Mouse (Mus musculus) small intestine, adult 2 months (tissue): ENCODE results near the gene Tnfrsf8. TPM values are rescaled to one million over a fixed set of nuclear protein-coding genes. Genes with fewer than 3 reads are reported as not detected.

Source experiments
- H3K27ac ChIP-seq: fragments of 200-500 bp; 2 replicates; pipeline ENCODE4 v1.5.1; 2012; ENCODE audit warnings: low read depth, low read length, control low read depth, inconsistent platforms; ENCODE audit not compliant: insufficient read depth
- H3K27me3 ChIP-seq: fragments of 200-500 bp; 2 replicates; pipeline ENCODE4 v1.6.1; 2012; ENCODE audit warnings: mild to moderate bottlenecking, moderate library complexity, low read length, inconsistent platforms; ENCODE audit not compliant: control insufficient read depth, insufficient read depth
- H3K36me3 ChIP-seq: fragments of 200-500 bp; 2 replicates; pipeline ENCODE4 v1.6.1; 2012; ENCODE audit warnings: mild to moderate bottlenecking, low read length, control low read depth, inconsistent platforms; ENCODE audit not compliant: control insufficient read depth, insufficient read depth
- H3K4me1 ChIP-seq: fragments of 200-500 bp; 2 replicates; pipeline ENCODE4 v1.6.1; 2012; ENCODE audit warnings: low read length, inconsistent platforms, mixed read lengths; ENCODE audit not compliant: control insufficient read depth, insufficient read depth, insufficient read length
- H3K4me3 ChIP-seq: fragments of 200-500 bp; 2 replicates; pipeline ENCODE4 v1.5.1; 2012; ENCODE audit warnings: low read depth, mild to moderate bottlenecking, control low read depth, inconsistent platforms, low read length, moderate library complexity
- CTCF ChIP-seq: fragments of 200-500 bp; IDR thresholded peaks from 2 replicates; pipeline ENCODE4 v1.5.1; 2012; ENCODE audit warnings: low read depth, mild to moderate bottlenecking, control low read depth, inconsistent platforms, low read length, moderate library complexity, mixed read lengths; ENCODE audit not compliant: insufficient replicate concordance, insufficient read length; ENCODE audit errors: extremely low read depth
- POLR2A ChIP-seq: fragments of 200-500 bp; IDR thresholded peaks from 2 replicates; pipeline ENCODE4 v1.6.1; 2012; ENCODE audit warnings: low read depth, mild to moderate bottlenecking, control low read depth, inconsistent platforms, low read length, moderate library complexity
- WGBS: fragments of 180-500 bp; shearing (Covaris S2); methylation state at CpG from one replicate; pipeline ENCODE4 v1.1.7; 2018; 5-methylcytosine and 5-hydroxymethylcytosine counted together
- polyA plus RNA-seq: library from polyadenylated mRNA; depleted of rRNA; stranded (reverse); fragments of >200 nt; gene quantifications from 2 replicates; pipeline ENCODE4 v1.2.3, GENCODE M21; 2012

The Tnfrsf8 gene
- polyA plus RNA-seq, 1 experiment: 0.35 TPM

DNA sequence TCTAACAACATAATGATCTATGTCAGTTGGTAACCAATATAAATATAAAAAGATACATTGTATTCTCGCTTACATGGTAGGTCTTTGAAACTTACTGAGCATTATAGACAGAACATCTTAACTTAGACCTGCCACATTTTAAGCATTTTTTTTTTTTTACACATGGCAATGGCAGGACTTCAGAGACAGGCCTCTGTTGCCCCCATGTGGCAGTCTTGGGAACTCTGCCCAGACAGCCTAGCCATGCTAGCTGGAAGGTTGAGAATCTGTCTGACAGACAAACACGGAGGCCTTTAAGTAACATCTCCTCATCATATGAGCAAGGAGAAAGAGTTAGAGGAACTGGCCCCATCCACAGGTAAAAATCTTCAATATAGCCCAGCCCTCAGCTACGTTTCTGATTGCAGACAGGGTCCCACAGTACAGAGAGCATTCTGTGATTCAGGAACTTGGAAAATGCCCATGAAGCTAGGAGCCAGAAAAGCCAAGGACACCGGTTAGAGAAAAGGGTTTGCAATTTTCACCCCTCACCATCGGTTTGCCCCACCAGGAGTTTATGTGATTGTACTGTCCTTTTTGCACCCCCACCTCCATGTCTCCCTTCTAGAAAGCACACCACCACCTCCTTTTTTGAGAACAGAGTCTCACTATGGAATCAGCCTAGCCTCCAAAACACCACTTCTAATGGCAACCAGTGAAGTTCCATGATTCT is 19.2 kb downstream of the Tnfrsf8 start:
- no peaks in the 10 kb centered on the region; the same call in 1 of the 2 replicates for H3K4me1 ChIP-seq
- no peaks in the 10 kb centered on the region for H3K36me3 ChIP-seq
- 54% methylated on average over 5 of the region's 5 CpGs for WGBS
- no peak overlapping the region for H3K4me3 ChIP-seq
- H3K27me3 ChIP-seq: no peaks in the 10 kb centered on the region
- H3K27ac ChIP-seq: no peak overlapping the region
- TF ChIP-seq POLR2A: no peak
- peak; percentile 78; the same call in 1 of the 2 replicates for TF ChIP-seq CTCF

DNA sequence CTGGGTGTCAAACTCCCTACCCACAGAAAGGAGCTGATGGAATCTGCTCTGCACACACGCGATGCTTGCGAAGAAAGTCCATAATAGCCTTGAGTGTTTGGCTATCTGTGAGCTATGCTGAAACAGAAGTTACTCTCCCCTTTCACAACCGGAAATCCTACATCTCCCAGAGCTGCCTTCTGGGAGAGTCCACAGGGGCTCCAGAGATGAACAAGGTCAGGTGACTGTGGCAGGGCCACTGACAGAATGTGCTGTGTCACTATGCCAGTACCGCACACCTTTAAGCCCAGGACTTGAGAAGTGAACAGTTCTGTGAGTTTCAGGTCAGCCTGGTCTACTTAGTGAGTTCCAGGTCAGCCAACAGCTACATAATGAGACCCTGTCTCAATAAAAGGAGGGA is 20.4 kb downstream of the Tnfrsf8 start:
- H3K36me3 ChIP-seq: no peaks in the 10 kb centered on the region
- no peaks in the 10 kb centered on the region for H3K4me1 ChIP-seq
- H3K27me3 ChIP-seq: no peaks in the 10 kb centered on the region
- H3K27ac ChIP-seq: no peak overlapping the region
- TF ChIP-seq POLR2A (no peak), CTCF (no peak)
- 86% methylated on average over 5 of the region's 5 CpGs for WGBS
- H3K4me3 ChIP-seq: no peak overlapping the region

DNA sequence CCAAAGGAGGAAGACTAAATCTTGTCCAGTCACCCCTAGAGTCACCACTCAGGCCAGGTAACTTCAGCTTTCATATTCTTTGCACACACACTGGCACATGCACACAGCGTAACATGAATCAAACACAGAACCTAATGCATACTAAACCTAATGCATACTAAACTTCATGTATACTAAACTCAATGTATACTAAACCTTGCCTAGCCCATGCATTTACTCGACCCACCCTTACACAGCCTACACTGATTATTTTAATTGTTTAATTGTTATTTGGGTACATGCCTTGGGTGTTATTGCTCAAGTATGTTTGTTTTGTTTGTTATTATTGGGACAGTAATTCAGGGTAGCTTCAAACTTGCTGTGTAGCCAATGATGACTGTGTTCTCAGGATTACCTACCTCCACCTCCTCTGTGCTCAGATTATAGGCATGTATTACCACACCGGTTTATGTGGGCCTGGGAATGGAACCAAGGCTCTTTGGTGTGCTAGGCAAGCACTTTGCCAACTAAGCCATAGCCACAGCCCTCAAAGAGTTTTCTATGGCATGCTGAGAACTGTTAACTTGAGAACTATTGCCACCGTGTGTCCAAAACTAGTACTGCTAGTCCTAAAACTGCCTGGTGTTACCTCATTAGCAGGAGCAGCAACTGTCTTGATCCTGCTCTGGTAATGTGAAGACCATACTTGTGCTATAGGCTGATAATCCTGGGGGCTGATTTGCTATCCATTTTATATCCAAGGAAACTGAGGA is 28.4 kb downstream of the Tnfrsf8 start:
- H3K4me3 ChIP-seq: no peak overlapping the region
- WGBS: 33% methylated on average over 4 of the region's 4 CpGs
- no peak overlapping the region for H3K27ac ChIP-seq
- no peaks in the 10 kb centered on the region for H3K4me1 ChIP-seq
- H3K36me3 ChIP-seq: no peaks in the 10 kb centered on the region
- TF ChIP-seq POLR2A (no peak), CTCF (peak; percentile 42; the same call in 1 of the 2 replicates)
- H3K27me3 ChIP-seq: no peaks in the 10 kb centered on the region

DNA sequence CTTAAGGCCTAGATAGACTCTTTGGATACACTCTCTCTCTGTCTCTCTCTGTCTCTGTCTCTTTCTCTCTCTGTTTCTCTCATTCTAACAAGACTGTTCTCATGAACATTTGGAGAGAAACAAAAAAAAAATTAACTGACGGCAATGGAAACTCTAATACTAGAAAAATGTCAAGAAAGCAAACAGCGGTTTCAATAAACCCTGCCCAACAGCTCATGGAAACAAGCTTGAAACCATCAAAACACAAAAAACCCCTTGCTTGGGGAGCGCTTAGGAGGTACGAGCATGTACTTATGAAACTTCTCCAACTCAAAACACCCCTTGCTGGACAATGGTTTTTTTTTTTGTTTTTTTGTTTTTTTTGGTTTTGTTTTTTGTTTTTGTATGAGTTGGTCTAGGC is 30.3 kb downstream of the Tnfrsf8 start:
- TF ChIP-seq POLR2A (no peak), CTCF (no peak)
- H3K36me3 ChIP-seq: no peaks in the 10 kb centered on the region
- 95% methylated on average over 4 of the region's 4 CpGs for WGBS
- H3K27ac ChIP-seq: no peak overlapping the region
- no peak overlapping the region for H3K4me3 ChIP-seq
- H3K4me1 ChIP-seq: no peaks in the 10 kb centered on the region
- no peaks in the 10 kb centered on the region for H3K27me3 ChIP-seq

DNA sequence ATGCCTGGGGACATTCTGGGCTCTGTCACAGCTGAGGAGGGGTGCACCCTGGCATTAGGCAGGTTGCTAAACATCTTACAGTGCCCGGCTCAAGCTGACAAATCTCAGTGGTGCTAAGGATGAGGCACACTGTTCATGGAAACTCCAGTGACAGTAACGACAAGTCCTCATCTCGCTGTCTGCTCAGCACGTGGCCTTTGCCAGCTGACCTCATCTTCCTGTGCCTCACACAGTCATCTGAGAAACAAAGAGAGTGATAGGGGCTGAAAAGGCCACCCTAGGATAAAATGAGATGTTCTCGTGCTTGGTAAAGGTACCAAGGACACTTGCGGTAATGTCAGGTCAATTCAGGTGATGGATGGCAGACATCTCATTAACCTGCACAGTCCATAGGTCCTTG is 31.5 kb downstream of the Tnfrsf8 start:
- H3K27ac ChIP-seq: no peak overlapping the region
- no peaks in the 10 kb centered on the region for H3K27me3 ChIP-seq
- no peak for TF ChIP-seq CTCF
- no peak for TF ChIP-seq POLR2A
- H3K4me1 ChIP-seq: peaks cover 4% of the 10 kb centered on the region; the same call in 1 of the 2 replicates
- WGBS: 80% methylated on average over 6 of the region's 6 CpGs
- no peak overlapping the region for H3K4me3 ChIP-seq
- H3K36me3 ChIP-seq: no peaks in the 10 kb centered on the region

DNA sequence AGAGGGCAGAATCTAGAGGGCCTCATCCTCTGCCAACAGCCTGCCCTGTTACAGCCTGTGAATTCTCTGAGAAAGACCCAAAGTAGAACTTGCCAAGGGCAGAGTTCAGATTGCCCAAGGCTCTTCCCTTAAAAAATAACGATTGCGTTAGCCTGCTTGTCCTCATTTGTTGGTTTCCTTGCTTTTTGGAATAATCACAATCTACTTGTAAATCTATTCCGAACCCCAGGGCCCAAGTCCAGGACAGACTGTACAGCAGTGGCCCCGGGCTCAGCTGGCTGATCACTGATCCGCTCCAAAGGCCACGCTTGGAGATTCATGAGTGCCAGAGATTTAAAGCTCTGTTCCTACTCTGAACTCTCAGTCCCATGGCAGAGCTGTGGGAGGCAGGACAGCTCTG is 34.0 kb downstream of the Tnfrsf8 start:
- TF ChIP-seq CTCF: no peak
- TF ChIP-seq POLR2A: no peak
- H3K27me3 ChIP-seq: no peaks in the 10 kb centered on the region
- no peak overlapping the region for H3K4me3 ChIP-seq
- H3K36me3 ChIP-seq: no peaks in the 10 kb centered on the region
- peaks cover 18% of the 10 kb centered on the region; the same call in 1 of the 2 replicates for H3K4me1 ChIP-seq
- WGBS: 52% methylated on average over 6 of the region's 6 CpGs
- no peak overlapping the region for H3K27ac ChIP-seq

DNA sequence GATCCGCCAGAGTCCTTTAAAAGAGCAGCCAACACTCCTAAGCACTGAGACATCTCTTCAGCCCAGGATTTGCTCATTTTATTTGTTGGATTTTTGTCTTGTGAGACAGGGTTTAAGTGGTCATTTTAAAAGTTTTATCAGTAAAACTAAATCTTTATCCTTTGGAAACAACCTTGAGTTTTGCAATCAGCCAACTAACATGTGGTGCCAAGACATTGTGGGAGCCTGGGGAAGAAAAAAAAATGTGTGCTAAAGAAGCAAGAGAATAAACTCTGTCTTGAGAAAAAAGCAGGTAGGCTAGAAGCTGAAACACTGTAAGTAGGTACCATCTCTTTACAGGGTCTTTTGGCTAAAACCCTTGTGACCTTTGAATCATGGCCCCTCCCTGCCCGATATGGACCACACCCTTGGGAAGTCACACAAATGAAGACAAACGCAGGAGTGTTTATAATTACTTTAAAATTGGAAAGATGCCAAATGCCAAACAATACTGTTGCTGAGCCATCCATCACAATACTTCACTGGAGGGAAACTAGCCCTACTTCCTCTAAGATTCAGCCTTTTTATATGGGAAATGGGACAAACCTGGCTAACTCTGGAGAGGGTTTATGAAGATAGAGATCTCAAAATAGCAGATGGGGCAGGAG is 36.1 kb downstream of the Tnfrsf8 start:
- Histone ChIP-seq H3K27ac (no peak overlapping the region), H3K4me3 (no peak overlapping the region), H3K36me3 (no peaks in the 10 kb centered on the region), H3K4me1 (peaks cover 18% of the 10 kb centered on the region; the same call in 1 of the 2 replicates), H3K27me3 (no peaks in the 10 kb centered on the region)
- WGBS: 37% methylated on average over 3 of the region's 3 CpGs
- no peak for TF ChIP-seq POLR2A
- no peak for TF ChIP-seq CTCF
